Mouse (Mus musculus): ENCODE results near the gene Naa80. TPM values are rescaled to one million over a fixed set of nuclear protein-coding genes. Genes with fewer than 3 reads are reported as not detected.
"Not testable (repeated sequence)": the region's sequence is repeated elsewhere in the genome, so short reads cannot be mapped to it uniquely, and the experiment has no call there.

Naa80 gene
- polyA plus RNA-seq, 1 experiment = 58.7 TPM

DNA sequence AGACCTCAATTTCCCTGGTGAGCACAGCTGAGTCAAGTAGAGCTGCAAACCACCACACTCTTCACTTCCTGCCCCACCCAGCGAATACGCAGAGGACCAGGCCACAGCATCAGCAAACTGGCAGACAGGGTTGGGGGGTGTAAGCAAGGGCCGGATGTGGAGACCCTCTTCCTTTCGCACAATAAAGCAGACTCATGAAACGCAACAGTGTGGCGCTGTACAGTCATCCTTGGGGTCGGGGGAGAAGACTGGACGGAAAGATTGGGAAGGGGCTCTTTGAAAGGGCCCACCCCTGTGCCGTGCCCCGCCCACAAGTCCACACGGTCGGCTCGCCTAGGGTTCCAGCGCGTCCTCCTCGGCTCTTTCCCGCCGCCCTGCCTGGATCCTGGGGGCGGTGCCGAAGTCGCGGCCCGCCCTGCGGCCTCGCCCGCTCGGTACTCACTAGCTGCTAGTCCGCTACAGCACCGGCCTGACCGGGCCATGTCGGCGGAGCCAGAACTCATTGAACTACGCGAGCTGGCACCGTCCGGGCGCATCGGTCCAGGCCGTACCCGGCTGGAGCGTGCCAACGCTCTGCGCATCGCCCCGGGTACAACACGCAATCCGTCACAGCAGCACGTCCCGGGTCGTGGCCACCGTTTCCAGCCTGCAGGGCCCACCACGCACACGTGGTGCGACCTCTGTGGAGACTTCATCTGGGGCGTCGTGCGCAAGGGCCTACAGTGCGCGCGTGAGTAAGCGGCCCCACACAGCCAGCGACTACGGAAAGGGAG lies 27.4 kb upstream of the Naa80 start, which contains the start of gene Rassf1:
TSS of gene Rassf1 (plus strand) at position 439 of the 773 bp plus-strand sequence.
- DNase-seq (ENCODE audit: low read depth) = no peak

GRCm38 (mm10) chr9:107551890-107552355 lies 26.8 kb upstream of the Naa80 start:
- DNase-seq (ENCODE audit: low read depth) = no peak

GRCm38 (mm10) chr9:107552690-107553393 lies 25.8 kb upstream of the Naa80 start:
- no peak for DNase-seq (ENCODE audit: low read depth)

- DNase-seq (ENCODE audit: low read depth) = no peak
Observed at GRCm38 (mm10) chr9:107553541-107554318, 25.0 kb upstream of the Naa80 start.

- DNase-seq (ENCODE audit: low read depth) = no peak
Observed at GRCm38 (mm10) chr9:107554319-107554825, 24.3 kb upstream of the Naa80 start.

DNA sequence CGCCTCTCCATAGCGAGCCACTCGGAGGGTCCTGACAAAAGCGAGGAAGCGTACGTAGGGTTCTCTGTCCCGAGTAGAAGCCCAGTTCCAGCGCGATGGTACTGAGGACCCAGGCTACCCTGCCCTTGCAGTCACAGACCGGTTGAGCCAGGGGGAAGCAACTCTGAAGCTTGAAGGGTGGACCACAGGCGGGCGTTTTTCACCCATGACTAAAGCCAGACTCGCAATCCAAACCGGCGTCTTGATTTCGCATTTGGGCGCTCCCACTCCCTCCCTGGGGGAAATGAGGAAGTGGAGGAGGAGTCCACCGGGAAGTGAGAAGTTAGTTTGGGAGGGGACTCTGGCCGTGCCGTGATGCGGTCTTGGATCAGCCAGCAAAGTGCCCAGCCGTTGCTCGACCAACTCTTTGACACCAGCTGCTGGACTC lies 23.6 kb upstream of the Naa80 start:
- DNase-seq (ENCODE audit: low read depth) = no peak

- no peak for DNase-seq (ENCODE audit: low read depth)
Observed at GRCm38 (mm10) chr9:107555701-107556100, 23.0 kb upstream of the Naa80 start.

- DNase-seq (ENCODE audit: low read depth) = no peak
Observed at GRCm38 (mm10) chr9:107556346-107556745, 22.3 kb upstream of the Naa80 start.

GRCm38 (mm10) chr9:107563029-107563581 lies 15.6 kb upstream of the Naa80 start, which contains the start of gene Tusc2:
Gene Tusc2, plus strand, starts transcription at chr9:107563255.
- DNase-seq (ENCODE audit: low read depth) = no peak

DNA sequence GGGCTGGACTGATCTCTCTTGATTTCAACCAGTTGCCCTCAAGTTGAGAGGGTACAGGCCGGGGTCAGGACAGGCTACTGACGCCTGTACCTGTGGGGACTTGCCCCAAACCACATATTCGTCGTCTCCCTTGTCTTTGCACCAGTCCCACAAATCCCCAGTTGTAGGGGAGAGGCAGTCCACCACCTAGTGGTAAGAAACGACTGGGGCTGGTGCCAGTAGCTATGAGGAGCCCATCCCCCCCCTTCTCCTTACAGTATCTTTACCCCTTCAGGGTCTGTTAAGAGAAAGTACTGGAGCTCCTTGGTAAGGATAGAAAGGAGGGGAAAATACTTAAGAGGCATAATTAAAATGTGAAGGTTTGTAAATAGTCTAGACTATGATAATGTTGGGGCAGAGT lies 13.1 kb upstream of the Naa80 start:
- not testable (repeated sequence) for DNase-seq (ENCODE audit: low read depth)

DNA sequence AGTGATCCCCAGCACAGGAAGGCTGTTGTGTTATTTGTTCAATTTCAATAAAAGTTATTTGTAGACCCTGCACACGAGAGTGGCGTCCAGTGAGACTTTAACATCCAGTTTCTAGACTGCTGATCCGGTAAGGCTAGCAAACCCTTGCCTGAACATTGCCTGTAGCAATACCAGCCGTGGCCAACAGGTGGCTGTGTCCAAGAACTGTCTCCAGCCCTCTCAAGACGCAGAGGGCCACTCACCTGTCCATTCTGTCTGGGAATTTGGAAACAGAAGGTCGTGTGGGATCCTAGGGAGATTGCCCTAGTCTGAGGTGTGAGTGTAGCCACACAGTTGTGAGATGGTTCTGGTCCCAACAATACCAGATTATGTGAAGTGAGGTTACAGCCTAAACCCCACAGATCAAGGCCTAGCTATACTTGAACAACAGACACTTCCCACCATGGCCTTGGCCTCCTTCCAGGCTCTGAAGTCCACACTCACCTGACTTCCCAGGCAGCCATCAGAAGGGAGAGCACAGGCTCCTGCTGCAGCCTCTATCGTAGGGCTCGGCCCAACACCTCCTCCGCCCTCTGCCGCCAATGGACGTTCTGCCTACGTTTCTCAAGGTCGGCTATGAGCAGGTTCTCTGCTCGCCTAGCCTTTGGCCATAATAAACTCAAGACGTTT lies 12.5 kb upstream of the Naa80 start:
- DNase-seq (ENCODE audit: low read depth) = no peak

GRCm38 (mm10) chr9:107566855-107567254 lies 11.8 kb upstream of the Naa80 start:
- no peak for DNase-seq (ENCODE audit: low read depth)

DNA sequence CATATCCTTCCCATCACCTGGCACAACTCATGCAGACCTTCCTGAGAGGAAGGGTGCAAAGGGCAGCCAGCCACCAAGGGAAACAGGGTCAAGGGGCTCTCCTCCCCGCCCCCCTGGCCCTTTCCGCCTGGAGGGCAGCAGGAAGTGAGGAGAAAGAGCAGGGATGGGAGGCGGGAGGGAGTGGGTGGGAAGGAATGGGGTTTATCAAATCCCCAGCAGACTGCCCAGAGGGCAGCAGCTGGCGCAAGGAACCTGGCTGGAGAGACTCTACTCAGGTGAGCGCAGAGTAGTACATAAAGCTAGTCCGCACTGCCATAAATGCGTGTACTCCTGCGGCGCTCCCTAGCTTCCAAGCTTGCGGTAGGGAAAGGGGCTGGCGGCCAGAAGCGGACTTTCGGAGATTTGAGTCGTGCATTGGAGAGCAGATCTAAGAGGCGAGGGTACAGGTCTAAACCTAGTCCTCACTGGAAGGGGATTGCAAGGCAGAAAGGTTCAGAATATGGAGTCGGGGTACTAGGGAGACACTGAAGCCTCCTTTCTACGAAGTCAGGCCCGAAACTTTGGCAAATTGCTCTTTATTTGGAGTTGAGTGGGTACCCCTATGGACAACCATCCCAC lies 10.9 kb upstream of the Naa80 start, which contains the start of gene Hyal2:
TSS of gene Hyal2 (plus strand) at position 244 of the 618 bp plus-strand sequence.
- no peak for DNase-seq (ENCODE audit: low read depth)

DNA sequence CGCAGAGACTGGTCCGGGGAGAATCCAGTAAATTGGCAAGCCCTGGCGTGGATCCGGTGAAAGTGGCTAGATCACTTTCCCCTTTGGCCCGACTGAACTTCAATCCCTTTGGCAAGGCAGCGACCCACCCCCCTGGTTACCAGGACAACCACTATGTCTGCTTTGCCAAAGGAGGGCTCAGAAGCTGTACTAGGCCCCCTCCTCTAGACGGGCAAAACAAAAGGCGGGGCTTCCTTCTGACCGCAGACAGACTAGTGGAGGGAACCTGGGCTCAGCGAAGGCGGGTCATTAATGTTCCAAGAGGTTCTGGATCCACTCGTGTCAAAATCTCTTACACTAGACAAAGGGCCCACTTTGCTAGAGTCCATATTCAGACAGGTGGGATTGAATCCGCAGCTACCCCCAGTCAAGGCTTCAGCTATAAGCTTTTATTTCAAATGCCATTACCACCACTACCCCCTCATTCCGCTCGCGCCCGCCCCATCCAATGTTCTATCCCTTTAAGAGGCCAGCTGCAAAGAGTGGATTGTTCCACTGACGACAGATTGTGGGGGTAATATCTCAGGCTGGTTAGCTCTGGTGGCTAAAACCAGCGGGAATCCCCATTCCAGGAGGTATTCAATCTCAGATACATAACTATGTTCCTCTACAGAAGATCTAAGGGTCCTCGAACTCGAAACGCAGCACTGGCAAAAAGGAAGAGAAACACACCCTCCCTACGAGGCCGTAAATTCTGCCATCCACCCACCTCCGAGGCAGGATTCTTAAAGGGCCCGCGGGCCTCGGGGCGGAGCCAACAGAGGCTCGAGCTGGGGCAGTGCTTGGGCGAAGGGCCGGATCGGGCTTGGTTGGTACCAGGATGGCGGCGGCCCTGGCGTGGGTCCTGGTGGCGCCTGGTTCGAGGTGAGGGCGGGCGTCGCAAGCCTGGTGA lies 10.1 kb upstream of the Naa80 start:
- no peak for DNase-seq (ENCODE audit: low read depth)

- no peak for DNase-seq (ENCODE audit: low read depth)
Observed at GRCm38 (mm10) chr9:107569270-107569669, 9.4 kb upstream of the Naa80 start.

- DNase-seq (ENCODE audit: low read depth) = no peak
Observed at GRCm38 (mm10) chr9:107570016-107570415, 8.7 kb upstream of the Naa80 start.

DNA sequence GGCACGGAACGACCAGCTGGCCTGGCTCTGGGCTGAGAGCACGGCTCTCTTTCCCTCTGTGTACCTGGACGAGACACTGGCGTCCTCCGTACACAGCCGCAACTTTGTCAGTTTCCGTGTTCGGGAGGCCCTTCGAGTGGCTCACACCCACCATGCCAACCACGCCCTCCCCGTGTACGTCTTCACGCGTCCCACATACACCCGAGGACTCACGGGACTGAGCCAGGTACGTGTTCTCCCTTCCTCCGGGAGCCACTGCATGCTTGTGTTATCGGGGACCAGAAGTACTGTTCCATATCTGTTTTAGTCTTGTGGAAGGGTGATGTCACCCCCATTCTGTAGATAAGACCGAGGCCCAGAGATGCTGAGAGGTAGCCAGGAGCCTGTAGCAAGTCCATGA lies 7.8 kb upstream of the Naa80 start:
- DNase-seq (ENCODE audit: low read depth) = no peak

GRCm38 (mm10) chr9:107571534-107572326 lies 7.0 kb upstream of the Naa80 start:
- no peak for DNase-seq (ENCODE audit: low read depth)

DNA sequence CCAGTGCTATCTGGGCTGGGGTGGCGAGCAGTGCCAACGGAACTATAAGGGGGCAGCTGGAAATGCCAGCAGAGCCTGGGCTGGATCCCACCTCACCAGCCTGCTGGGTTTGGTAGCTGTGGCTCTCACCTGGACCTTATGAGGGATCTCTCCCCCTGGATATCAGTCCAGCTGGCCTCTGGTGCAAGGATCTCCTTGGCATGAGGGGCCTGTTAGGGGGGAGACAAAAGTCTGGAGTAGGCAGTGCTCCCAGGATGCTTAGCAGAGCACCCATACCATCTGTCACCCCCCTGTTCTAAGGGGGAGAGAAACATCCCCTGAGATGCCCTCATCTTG lies 6.4 kb upstream of the Naa80 start:
- DNase-seq (ENCODE audit: low read depth) = no peak
